Mouse (Mus musculus) cortical plate, adult 2 months (tissue): Measurements from ENCODE around the gene Ext2.

Source experiments
- CTCF ChIP-seq: fragments of 200-500 bp; IDR thresholded peaks from 2 replicates; pipeline ENCODE4 v1.5.1; 2011; ENCODE audit warnings: mild to moderate bottlenecking, control low read depth, low read length; ENCODE audit not compliant: insufficient read depth; ENCODE audit errors: extremely low read depth
- POLR2A ChIP-seq: fragments of 200-500 bp; IDR thresholded peaks from 2 replicates; pipeline ENCODE4 v1.6.1; 2011; ENCODE audit warnings: mild to moderate bottlenecking, low read length, control low read depth; ENCODE audit not compliant: insufficient read depth; ENCODE audit errors: extremely low read depth

- TF ChIP-seq POLR2A (no peak), CTCF (no peak)
Observed at GRCm38 (mm10) chr2:93779897-93780208, 42.5 kb downstream of the Ext2 start.
